Mouse (Mus musculus) gastrocnemius, adult 2 months (tissue): Measurements from ENCODE around the gene Gm20828. TPM values are rescaled to one million over a fixed set of nuclear protein-coding genes. Genes with fewer than 3 reads are reported as not detected.
"Not testable (repeated sequence)": the region's sequence is repeated elsewhere in the genome, so short reads cannot be mapped to it uniquely, and the experiment has no call there.

Experiments
- DNase-seq: peaks from one replicate; pipeline ENCODE4 v3.0.0; 2022
- H3K27ac ChIP-seq: fragments of 200-600 bp; 2 replicates; pipeline ENCODE4 v1.8.1; 2022; ENCODE audit warnings: mild to moderate bottlenecking
- H3K4me3 ChIP-seq: fragments of 200-600 bp; 2 replicates; pipeline ENCODE4 v1.8.1; 2022; ENCODE audit warnings: mild to moderate bottlenecking, moderate library complexity
- intact Hi-C: fragments of 180-260 bp; cut with DNase I; formaldehyde crosslinking; loops from one replicate; pipeline ENCODE4 v1.15.1; 2025
- long read RNA-seq, 2 experiments: library from polyadenylated mRNA; stranded (forward); transcript quantifications; one replicate each; pipeline ENCODE4 v2.0.0; 2021
- total RNA-seq, 2 experiments: library from RNA; stranded (reverse); gene quantifications; 2 replicates each; pipeline ENCODE4 v1.2.3; 2021

Gm20828 gene
- total RNA-seq, result not detected
- long read RNA-seq, experiment 1, result 0 reads
- long read RNA-seq, experiment 2, result 0 reads

DNA sequence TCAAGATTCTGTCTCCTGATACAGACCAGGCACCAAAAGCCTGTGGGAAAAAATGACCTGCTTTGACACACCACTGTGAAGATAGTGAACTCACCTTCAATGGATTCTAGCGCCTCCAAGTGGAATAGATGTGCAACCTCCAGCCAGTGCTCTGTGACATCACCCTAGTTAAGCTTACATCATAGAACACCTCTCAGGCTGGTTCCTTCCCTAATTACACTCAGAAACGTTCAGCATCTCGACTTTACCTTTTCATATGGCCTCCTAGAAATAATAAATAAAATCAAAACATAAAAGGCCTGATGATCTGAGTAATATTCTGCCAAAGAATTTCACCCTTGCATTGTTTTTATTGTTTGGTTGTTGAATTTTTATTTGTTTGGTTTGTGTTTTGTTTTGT is at the start of gene Gm20828:
TSS of gene Gm20828 (minus strand) at position 101 of the 400 bp plus-strand sequence.
- H3K4me3 ChIP-seq, H3K27ac ChIP-seq, DNase-seq, intact Hi-C loops: not testable (repeated sequence)
